Mouse (Mus musculus) cerebellum, adult 9-11 months (tissue): ENCODE data around the gene Spef1.

Source experiments
- DNase-seq: peaks from one replicate; pipeline ENCODE4 v3.0.0; 2022

Gene Spef1

DNA sequence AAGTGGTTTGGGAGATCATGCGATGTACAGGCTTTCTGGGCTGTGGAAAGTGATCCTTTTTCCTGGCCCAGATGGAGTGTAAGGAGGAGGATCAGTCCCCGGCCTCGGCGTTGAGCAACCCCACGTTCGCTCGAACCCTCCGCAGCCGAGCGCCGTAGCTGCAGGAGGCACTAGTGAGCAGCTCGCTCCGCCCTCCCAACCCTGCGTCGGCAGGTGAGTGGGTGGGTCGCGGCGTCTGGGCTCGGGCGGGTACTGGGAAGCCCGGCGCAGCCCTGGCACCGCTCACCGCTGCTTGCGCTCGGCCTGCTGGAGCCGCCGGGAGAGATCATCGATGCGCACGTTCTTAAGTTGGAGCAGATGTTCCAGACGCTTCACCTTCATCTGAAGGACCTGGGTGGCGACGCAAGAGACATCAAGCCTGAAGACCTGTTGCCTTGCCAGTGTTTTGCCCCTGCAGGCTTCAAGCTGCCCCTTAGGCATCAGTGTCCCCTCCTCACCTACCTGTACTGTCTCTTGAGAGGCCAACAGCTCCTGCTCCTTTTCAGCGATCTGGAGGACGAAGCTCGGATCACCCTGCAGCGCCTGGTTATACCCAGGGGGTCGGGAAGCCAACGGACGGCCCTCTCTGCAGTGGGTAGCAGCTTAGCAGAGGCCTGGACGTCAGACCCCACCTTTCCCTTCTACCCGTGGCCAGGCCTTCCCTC lies 15.5 kb downstream of the Spef1 start:
- DNase-seq: peak; percentile 69

DNA sequence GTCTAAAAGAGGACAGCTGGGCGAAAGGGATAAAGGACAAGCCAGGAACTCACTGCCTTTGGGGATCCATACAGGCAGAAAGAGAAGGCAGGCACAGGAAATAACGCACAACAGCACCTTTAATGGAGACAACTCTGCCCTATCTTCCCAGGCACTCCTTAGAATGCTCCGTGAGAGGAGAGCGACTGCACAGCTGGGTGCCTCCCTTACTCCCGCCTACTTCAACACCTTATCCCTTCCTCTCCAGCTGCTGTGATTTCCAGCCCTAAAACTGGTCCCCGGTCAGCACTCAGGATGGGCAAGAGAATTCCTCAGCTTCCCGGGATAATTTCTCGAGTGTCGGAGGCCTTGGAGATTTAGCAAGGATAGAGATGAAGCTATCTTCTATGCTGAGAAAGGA lies 16.1 kb downstream of the Spef1 start:
- no peak for DNase-seq

GRCm38 (mm10) chr2:131168914-131169313 lies 18.2 kb downstream of the Spef1 start:
- no peak for DNase-seq

- DNase-seq: no peak
These were observed 19.1 kb downstream of the Spef1 start for GRCm38 (mm10) chr2:131167984-131168383.

DNA sequence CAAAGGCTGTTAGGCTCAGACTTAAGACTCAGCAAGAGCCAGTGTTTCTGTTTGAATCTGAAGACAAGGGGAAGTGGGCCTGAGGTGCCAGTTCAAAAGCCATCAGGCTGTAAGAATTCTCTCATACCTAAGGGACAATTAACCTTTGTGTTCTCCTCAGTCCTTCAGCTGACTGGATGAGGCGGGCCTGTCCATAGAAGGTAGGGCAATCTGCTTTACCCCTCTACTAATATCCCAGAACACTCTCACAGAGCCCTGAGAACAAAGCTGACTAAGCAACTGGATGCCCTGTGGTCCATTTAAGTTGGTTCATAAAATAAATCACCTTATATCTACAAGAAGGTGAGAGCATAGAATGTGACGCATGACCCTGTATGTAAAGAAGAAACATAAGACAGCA lies 20.9 kb downstream of the Spef1 start:
- DNase-seq: no peak

- DNase-seq: no peak
These were observed 23.2 kb downstream of the Spef1 start for GRCm38 (mm10) chr2:131163924-131164323.

DNA sequence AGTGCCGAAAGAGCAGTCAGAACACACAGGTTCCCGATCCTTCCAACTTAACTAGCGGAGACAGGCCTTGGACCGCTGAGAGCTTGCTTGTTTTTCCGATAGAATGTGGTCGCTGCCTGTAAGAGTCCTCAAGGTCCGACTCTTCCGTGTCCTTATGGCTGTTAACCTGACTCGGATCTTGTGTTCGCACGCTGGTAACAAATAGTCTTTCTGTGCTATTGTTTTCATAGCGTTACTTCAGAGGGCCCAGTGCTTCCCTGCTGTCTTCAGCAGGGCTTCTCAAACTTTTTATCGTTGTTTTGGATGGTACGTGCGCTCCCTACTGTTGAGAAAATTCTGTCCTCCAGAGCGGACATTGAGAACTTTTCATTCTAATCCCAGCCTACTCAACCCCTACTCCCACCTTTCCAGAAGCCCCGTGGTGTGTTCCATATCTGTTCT lies 26.4 kb downstream of the Spef1 start:
- DNase-seq: no peak

- DNase-seq: peak; percentile 97
These were observed 27.0 kb downstream of the Spef1 start, which contains the start of gene 1700037H04Rik for GRCm38 (mm10) chr2:131159938-131160581. 1700037H04Rik (minus strand) TSS chr2:131160081.

DNA sequence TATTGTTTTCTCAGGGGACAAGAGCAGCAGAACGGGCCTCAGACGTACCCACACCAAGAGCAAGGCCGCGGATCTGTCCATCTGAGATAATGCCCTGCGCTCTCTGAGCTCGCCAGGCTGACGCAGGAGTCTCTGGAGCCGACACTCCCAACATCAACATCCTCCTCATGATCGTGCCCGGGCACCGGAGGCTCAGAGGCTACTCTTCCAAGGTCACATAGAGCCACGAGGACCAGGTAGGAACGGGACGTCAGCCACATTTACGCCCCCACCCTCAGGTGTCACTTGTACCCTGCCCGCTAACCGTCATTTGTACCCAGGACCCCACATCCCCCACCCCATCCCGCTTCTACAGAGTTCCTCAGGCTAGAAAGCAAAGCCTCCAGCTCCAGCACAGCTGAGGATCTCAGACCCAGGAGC lies 27.6 kb downstream of the Spef1 start:
- no peak for DNase-seq

DNA sequence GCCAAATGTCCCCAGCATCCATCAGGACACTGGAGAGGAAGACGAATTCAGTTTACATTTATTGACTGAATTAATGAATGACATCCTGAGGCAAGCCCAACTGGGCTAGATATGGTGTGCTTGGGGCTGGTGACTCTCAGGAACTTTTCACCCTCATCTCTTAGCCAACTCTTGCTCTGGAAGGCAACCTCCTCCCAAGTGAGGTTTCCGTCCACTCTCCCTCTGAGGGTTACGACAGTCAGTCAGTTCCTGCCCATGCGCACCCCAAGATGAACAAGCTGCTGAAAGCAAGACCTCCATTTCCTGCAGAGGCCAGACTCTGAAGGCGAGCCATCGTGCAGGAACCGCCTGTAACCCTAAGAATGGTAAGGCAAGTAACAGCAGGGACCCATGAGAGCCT lies 30.1 kb downstream of the Spef1 start:
- DNase-seq: no peak

GRCm38 (mm10) chr2:131154036-131154435 lies 33.0 kb downstream of the Spef1 start:
- DNase-seq: no peak

DNA sequence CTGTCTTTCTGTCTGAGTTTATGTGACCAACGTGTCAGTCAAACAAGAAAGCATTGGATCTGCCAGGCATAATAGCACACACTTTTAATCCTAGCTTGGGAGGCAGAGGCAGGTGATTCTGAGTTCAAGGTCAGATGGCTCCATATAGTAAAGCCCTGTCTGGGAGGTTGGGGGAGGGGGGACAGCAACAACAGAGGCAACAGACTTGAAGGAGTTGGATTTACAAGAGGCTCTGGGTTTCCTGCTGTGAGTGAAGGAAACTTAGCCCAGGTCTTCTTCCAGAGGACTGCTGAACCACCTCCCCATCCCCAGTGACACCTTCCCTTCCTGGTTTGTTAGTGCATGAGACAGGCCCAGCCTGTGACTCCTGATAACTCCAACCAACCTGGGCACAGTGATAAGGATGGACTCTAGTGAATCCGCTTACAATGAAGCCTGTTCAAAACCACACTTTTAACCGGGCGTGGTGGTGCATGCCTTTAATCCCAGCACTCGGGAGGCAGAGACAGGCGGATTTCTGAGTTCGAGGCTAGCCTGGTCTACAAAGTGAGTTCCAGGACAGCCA lies 34.8 kb downstream of the Spef1 start:
- DNase-seq: no peak

GRCm38 (mm10) chr2:131149254-131149578 lies 37.9 kb downstream of the Spef1 start:
- no peak for DNase-seq

- no peak for DNase-seq
These were observed 38.5 kb downstream of the Spef1 start for GRCm38 (mm10) chr2:131148353-131149253.

DNA sequence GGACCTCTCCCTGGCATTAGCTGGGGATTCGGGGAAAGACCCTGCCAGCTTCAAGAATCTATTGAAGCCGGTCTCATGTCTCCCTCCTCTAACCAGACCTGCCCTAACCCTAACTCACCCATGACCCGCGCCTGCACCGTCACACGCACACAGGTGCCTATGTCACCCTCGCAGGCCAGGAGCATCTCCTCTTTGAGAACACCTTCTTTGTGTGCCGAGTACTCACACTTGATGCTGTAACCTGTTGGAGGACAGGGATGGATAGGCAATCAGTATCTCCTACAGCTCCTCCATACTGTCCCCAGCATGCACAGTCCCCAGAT lies 40.1 kb downstream of the Spef1 start:
- DNase-seq: no peak

- DNase-seq: no peak
These were observed 40.7 kb downstream of the Spef1 start for GRCm38 (mm10) chr2:131146193-131147042.

DNA sequence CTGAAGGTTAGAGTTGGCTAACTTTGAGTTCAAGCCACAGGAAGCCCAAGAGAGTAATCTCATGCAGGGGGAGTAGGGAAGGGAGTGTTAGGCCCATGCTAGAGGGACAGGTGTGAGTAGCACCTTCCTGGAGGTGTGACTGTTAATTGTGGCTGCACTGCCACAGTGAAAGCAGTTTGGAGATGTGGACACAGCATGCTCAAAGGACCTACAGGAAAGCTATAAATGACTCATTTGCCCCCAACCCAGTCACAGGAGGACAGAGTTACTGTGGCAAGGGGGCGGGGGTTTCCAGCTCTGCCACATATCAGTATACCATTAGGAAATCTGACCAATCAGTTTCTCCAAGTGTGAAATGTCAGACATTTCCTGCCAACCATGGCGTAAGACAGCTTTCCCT lies 41.5 kb downstream of the Spef1 start:
- DNase-seq: no peak

DNA sequence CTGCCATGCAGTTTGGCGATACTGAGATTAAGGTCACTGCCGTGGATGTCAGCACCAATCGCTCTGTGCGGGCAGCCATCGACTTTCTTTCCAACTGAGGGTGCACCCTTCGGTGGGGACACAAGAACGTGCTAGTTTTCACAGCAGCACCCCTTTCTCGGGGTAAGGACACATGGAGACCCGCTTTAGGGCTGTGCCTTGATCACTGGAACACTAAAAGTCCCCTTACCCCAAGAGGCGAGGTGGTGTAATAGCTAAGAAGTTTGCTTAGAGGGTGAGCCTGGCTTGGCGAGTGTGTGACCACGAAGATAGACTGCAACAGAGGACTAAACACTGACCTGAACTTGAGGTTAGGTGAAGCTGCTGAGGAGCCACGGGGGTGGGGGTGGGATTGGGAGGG lies 42.0 kb downstream of the Spef1 start:
- no peak for DNase-seq

DNA sequence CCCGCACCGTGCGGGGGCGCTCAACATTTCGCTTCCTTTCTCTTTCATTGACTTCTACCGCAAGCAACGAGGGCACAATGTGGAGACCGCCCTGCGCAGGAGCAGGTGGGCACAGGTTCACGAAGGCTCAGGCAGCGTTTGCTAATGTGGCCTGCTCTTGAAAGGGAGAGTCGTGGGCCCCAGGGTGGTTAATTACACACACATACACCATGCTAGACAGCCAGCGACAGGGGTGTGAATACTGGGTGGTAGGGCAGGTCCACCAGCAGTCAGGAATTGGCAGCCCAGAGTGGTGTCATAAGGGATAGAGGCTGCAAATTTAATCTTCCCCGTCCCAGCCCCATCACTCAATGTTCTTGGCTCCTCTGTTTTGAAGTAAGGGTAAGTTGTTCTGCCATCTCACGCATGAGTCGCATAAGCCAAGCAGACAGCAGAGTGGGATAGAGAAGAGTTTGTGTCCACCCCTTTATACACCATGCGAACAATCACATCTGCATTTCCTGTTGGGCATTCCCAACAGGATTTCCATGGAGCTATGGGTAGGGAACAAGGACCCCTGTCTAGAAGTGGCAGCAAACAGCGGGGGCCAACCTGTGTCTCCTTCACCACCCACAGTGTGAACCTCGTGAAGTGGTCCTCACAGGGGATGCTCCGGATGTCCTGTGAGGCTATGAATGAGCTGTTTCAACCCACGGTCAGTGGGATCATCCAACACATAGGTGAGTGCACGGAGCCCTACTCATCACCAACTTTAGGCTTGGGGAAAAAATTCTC lies 43.9 kb downstream of the Spef1 start:
- no peak for DNase-seq

DNA sequence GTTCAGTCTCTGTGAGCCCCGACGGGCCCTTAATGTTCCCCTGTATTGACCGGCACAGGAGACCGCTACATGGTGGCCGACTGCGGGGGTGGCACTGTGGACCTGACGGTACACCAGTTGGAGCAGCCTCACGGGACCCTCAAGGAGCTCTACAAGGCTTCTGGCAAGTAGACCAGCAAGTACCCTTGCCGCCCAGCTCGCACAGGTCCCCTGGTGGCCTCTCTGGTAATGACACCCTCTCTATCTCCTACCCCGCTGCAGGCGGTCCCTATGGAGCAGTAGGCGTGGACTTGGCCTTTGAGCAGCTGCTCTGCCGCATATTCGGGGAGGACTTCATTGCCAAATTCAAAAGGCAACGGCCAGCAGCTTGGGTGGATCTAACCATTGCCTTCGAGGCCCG lies 44.5 kb downstream of the Spef1 start:
- peak; percentile 19 for DNase-seq

DNA sequence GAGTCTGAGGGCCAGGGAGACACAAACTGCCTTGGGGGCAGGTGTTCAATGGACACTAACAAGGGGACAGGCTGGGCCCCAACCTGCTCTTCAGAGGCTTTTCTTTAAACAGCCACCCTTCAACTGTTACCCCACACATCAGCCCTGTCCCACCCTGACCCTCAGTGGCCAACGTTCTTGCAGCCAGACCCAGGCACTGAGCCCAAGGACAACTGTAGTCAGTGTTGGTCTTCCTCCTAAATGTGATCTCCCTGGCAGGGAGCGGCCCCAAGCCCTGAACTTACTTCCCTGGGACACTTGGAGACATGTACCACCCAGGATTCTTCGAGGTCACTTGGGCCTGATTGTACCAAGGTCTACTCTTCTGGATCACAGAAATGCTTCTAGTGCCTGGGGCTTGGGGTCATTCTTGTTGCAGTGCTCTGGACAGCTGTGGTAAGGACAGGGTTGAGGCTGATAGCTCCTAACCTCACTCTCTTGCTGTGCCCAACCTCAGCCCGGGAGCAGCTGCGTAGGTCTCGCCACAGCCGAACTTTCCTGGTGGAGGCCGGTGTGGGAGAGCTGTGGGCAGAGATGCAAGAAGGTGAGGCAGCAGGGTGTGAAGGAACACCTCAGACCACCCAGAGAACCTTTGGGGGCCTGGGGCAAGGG lies 45.6 kb downstream of the Spef1 start:
- DNase-seq: no peak
